Mouse (Mus musculus) gastrocnemius, postnatal 25 days (tissue): ENCODE results near the gene Ralb. TPM values are rescaled to one million over a fixed set of nuclear protein-coding genes. Genes with fewer than 3 reads are reported as not detected.
A peak's percentile ranks its signal among the peaks of the same experiment; 100 is the strongest.

Experiments
- DNase-seq: peaks from one replicate; pipeline ENCODE4 v3.0.0; 2022
- long read RNA-seq, 2 experiments: library from polyadenylated mRNA; stranded (forward); transcript quantifications; one replicate each; pipeline ENCODE4 v2.0.0; 2021
- total RNA-seq, 2 experiments: library from RNA; stranded (reverse); gene quantifications; 1 replicate in 1 of 2; 2 replicates in 1 of 2; pipeline ENCODE4 v1.2.3; 2021

The Ralb gene
- total RNA-seq = 10 to 100 TPM in 1 of 2 experiments, 1 to 10 TPM in 1; 7.7 to 10.4 TPM
- long read RNA-seq, experiment 1, transcript Ralb-201 (5 exons, 2,289 nt) = major isoform, 11 of 23 reads
- long read RNA-seq, experiment 1, partial matches to known transcripts = 1 of 23 reads
- long read RNA-seq, experiment 1, other reads (novel, unspliced or antisense) = 11 of 23 reads
- long read RNA-seq, experiment 2, transcript Ralb-201 (5 exons, 2,289 nt) = major isoform, 21 of 31 reads
- long read RNA-seq, experiment 2, partial matches to known transcripts = 0 of 31 reads
- long read RNA-seq, experiment 2, other reads (novel, unspliced or antisense) = 10 of 31 reads

GRCm38 (mm10) chr1:119504260-119505062, at the start of gene Ralb:
Gene Ralb, minus strand, starts transcription at chr1:119504794.
- peak; percentile 98 for DNase-seq

GRCm38 (mm10) chr1:119551651-119552050, 47.1 kb upstream of the Ralb start:
- no peak for DNase-seq

- DNase-seq = no peak
Observed at GRCm38 (mm10) chr1:119550064-119550463, 45.5 kb upstream of the Ralb start.

GRCm38 (mm10) chr1:119549327-119549689, 44.7 kb upstream of the Ralb start:
- no peak for DNase-seq

- DNase-seq = peak; percentile 35
Observed at GRCm38 (mm10) chr1:119548668-119549326, 44.2 kb upstream of the Ralb start.

GRCm38 (mm10) chr1:119546490-119546889, 41.9 kb upstream of the Ralb start:
- DNase-seq = no peak

GRCm38 (mm10) chr1:119545671-119546070, 41.1 kb upstream of the Ralb start:
- no peak for DNase-seq

- DNase-seq = no peak
Observed at GRCm38 (mm10) chr1:119545164-119545563, 40.6 kb upstream of the Ralb start.

GRCm38 (mm10) chr1:119544611-119545155, 40.1 kb upstream of the Ralb start:
- DNase-seq = no peak

GRCm38 (mm10) chr1:119543316-119543715, 38.7 kb upstream of the Ralb start:
- DNase-seq = no peak

GRCm38 (mm10) chr1:119541570-119541969, 37.0 kb upstream of the Ralb start:
- no peak for DNase-seq

GRCm38 (mm10) chr1:119540836-119541557, 36.4 kb upstream of the Ralb start:
- DNase-seq = no peak

- no peak for DNase-seq
Observed at GRCm38 (mm10) chr1:119539252-119539651, 34.7 kb upstream of the Ralb start.

- DNase-seq = no peak
Observed at GRCm38 (mm10) chr1:119537651-119538050, 33.1 kb upstream of the Ralb start.

- DNase-seq = no peak
Observed at GRCm38 (mm10) chr1:119536122-119536521, 31.5 kb upstream of the Ralb start.

- no peak for DNase-seq
Observed at GRCm38 (mm10) chr1:119534341-119534740, 29.7 kb upstream of the Ralb start.

GRCm38 (mm10) chr1:119533093-119533805, 28.7 kb upstream of the Ralb start:
- DNase-seq = no peak

- no peak for DNase-seq
Observed at GRCm38 (mm10) chr1:119532165-119532564, 27.6 kb upstream of the Ralb start.

- no peak for DNase-seq
Observed at GRCm38 (mm10) chr1:119530941-119531340, 26.3 kb upstream of the Ralb start.

- peak; percentile 91 for DNase-seq
Observed at GRCm38 (mm10) chr1:119525689-119526591, 21.3 kb upstream of the Ralb start, which contains the start of gene Tmem185b. Gene Tmem185b, plus strand, starts transcription at chr1:119526160.
